Mouse (Mus musculus): ENCODE measurements around the gene C130060K24Rik. TPM values are rescaled to one million over a fixed set of nuclear protein-coding genes. Genes with fewer than 3 reads are reported as not detected.

The C130060K24Rik gene
- polyA plus RNA-seq (2021; fragmentation: Nextera tagmentation): 0.75 and 1.4 TPM in 2 replicates
- long read RNA-seq, experiment 1: 0 reads
- long read RNA-seq, experiment 2, partial matches to known transcripts: 0 of 5 reads
- long read RNA-seq, experiment 2, other reads (novel, unspliced or antisense): 1 of 5 reads

DNA sequence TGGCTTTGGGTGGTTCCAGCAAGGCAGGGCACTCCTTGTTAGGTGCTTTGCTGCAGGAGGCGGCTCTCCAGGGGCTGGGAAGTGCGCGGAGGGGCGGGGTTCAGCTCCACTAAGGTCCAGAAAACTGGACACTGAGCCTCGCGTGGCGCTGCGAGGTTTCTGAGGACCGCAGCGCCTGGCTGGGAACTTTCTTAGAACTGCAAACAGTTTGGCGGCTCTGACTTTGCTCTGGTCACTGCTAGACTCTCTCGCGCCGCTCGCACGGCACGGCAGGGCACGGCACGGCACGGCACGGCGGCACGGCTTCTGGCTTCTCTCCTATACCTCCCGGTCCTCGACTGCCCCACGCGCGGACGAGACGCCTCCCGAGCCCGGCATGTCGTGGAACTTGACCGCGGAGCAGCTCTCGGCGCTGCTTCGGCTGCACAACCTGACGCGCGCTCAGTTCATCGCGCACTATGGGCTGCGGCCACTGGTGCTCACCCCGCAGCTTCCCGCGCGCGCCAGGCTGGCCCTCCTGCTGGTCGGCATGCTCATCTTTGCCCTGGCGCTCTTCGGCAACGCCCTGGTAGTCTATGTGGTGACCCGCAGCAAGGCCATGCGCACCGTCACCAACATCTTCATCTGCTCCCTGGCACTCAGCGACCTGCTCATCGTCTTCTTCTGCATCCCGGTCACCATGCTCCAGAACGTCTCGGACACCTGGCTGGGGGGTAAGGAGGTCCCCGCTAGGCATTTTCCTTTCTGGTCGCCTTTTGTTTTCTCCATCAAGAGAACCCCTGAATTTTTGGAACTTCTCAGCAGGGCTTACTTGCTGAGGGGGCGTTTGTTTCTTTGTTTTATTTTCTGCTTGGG, at the start of gene C130060K24Rik:
Gene C130060K24Rik (plus strand): TSS at position 188 of the 855 bp plus-strand sequence.

Other genes starting within 250 kb of the C130060K24Rik start
- gene Hpgds, start 236.2 kb upstream of the C130060K24Rik start, polyA plus RNA-seq (2021; fragmentation: Nextera tagmentation): 4.4 and 5.4 TPM in 2 replicates
- gene Tnip3, start 144.2 kb downstream of the C130060K24Rik start, polyA plus RNA-seq (2021; fragmentation: Nextera tagmentation): not detected in 2 replicates